Mouse (Mus musculus): Measurements from ENCODE around the gene Olfr728.

DNA sequence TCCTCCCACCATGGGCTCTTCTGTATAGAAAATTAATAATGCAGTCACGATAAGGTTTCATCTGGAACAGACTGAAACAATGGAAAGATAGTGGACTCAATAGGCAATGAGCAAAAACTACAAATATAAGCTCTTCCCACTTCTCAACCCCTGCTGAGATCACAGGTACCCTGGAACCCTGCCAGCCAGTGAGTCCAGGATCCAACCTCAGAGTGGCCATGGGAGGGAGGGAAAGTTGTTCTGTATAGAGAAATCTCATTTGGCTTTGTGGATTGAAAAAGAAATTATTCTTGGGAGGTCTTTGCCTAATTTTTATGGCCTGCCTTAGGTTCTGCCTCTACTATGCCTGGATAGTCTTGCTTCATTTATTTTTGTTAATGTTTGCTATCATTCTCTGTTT, 51.6 kb downstream of the Olfr728 start, which contains the start of gene Olfr726:
- TF ChIP-seq FLI1 (IDR thresholded peaks at IDR 0.05; ENCODE audit: low read length) (no peak), GATA1 (IDR thresholded peaks at IDR 0.05; ENCODE audit: borderline replicate concordance, low read length) (no peak)

Measured in megakaryocyte, embryonic 14.5 days (primary cell).